Mouse (Mus musculus) v-Abl transformed pro-B cells (cell line): Measurements from ENCODE around the gene Tmem19.
"Not testable (repeated sequence)": the region's sequence is repeated elsewhere in the genome, so short reads cannot be mapped to it uniquely, and the experiment has no call there.

Experiments
- in situ Hi-C, 2 experiments: fragments of 400-800 bp; cut with MboI; formaldehyde crosslinking; loops; one replicate each; pipeline ENCODE4 v1.15.1; 2025; ENCODE audit not compliant: unreplicated experiment in 2 of 2

Gene Tmem19

DNA sequence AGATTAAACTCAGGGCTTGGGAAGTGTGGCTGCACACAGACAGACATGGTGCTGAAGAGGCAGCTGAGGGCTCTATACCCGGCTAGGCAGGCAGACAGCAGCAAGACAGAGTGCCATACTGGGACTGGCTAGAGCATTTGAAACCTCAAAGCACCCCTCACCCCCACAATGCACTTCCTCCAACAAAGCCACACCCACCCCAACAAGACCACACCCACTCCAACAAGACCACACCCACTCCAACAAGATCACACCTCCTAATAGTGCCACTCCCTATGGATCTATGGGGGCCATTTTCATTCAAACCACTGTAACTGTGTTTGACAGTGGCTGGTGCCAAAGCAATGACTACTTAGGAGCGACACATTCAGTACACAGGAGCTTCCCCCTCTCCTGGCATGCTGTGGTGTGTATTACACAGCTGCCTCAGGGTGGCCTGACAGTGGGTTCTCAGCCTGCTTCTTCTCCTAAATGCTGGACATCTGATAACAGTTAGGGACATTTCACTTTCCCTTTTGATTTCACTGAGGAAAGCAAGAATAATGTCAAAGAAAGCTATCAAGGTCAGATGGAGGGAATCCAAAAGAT is 11.4 kb downstream of the Tmem19 start:
- in situ Hi-C loops = no loop called here

GRCm38 (mm10) chr10:115349509-115349908 is 12.8 kb downstream of the Tmem19 start:
- in situ Hi-C loops = loop anchor here (25.0 kb wide), 2 partner anchors 838 to 963 kb away; no protein-coding TSS in a partner anchor

GRCm38 (mm10) chr10:115349029-115349428 is 13.3 kb downstream of the Tmem19 start:
- in situ Hi-C loops = loop anchor here (25.0 kb wide), 2 partner anchors 838 to 963 kb away; no protein-coding TSS in a partner anchor

GRCm38 (mm10) chr10:115348131-115348530 is 14.2 kb downstream of the Tmem19 start:
- in situ Hi-C loops = loop anchor here (25.0 kb wide), 2 partner anchors 839 to 964 kb away; no protein-coding TSS in a partner anchor

- in situ Hi-C loops = loop anchor here (25.0 kb wide), 2 partner anchors 841 to 966 kb away; no protein-coding TSS in a partner anchor
These were observed 15.9 kb downstream of the Tmem19 start for GRCm38 (mm10) chr10:115346444-115346843.

DNA sequence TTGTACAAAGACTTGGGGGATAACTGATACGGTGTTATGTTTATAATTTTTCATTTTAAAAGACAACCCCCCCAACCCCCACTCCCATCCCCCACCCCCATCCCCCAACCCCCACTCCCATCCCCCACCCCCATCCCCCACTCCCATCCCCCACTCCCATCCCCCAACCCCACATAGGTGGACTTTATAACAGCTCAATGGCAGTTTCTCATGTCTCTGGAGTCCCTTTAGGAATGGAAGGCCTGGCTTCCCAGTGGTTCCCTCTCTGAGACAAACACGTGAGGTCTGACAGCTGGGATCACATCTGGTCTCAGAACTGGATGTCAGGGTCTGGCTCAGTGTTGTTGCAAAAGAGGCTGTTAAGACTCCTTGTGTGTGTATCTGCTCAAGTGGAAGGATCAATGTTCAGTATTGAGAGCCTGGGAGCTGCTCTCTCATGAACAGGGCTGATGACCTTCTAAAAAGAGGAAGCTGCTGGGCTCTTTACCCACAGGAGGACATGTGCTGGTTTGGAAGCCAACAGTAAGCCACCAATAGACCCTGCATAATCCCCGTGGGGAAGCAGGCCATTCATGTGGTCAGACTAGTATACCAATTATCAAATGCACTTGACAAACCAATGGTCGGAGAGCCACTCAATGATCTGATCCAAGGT is 19.4 kb downstream of the Tmem19 start:
- in situ Hi-C loops = loop anchor here (25.0 kb wide), 2 partner anchors 844 to 969 kb away; no protein-coding TSS in a partner anchor

- in situ Hi-C loops = loop anchor here (25.0 kb wide), 2 partner anchors 847 to 972 kb away; no protein-coding TSS in a partner anchor
These were observed 22.4 kb downstream of the Tmem19 start for GRCm38 (mm10) chr10:115339820-115340328.

DNA sequence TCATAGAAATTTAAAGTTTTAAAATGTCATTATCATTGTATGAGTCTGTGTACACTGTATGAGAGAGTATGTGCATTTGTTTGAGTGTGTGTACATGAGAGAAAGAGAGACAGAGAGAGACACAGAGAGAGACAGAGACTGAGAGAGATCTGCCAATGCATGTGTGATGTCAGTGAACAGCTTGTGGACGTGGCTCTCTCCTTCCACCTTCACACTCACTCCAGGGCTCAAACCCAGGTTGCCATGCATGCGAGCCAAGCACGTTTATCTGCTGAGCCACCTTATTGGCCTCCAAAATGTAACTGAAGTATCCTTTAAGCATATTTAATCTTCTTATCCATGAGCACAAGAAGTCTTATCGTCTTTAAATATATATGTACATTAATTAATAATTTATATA is 25.4 kb downstream of the Tmem19 start:
- in situ Hi-C loops = loop anchor here (25.0 kb wide), 2 partner anchors 850 to 975 kb away; no protein-coding TSS in a partner anchor

DNA sequence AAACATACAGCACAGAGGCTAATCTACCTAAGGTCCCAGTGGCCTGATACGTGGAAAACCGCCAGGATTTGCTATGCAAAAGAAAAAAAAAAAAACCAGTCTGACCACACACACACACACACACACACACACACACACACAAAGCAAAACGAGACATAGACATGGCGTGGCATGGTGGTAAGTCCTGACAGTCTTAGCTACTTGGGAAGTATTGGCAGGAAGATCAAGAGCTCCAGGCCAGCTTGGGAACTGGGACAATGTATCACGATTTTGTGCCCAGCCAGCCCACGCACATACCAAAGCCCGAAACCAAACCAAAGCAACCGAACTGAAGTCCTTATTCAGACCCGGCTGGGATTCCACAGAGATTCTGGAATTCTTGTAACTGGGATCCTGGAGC is 28.8 kb downstream of the Tmem19 start:
- in situ Hi-C loops = loop anchor here (25.0 kb wide), 2 partner anchors 854 to 979 kb away; no protein-coding TSS in a partner anchor

- in situ Hi-C loops = loop anchor here (25.0 kb wide), 2 partner anchors 854 to 979 kb away; no protein-coding TSS in a partner anchor
These were observed 29.3 kb downstream of the Tmem19 start for GRCm38 (mm10) chr10:115332997-115333396.

GRCm38 (mm10) chr10:115332420-115332952 is 29.8 kb downstream of the Tmem19 start:
- in situ Hi-C loops = loop anchor here (25.0 kb wide), 2 partner anchors 855 to 980 kb away; no protein-coding TSS in a partner anchor

DNA sequence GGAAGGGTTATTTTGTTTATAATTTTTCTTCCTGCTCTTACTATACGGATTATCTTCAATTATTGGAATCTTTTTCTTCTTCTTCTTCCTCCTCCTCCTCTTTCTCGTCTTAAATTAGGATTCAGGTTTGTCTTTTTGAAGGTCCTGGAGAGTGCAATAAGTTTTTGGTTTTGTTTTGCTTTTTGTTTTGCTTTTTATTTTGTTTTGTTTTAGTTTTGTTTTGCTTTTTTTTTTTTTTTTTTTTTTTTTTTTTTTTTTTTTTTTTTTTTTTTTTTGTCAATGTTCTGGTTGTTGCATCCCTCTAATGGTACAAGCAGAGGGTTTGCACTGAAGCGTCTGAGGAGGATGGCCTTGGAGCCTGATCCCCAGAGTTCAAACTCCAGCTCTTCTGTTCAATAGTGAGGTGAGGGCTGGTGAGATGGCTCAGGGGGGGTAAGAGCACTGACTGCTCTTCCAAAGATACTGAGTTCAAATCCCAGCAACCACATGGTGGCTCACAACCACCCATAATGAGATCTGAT is 33.2 kb downstream of the Tmem19 start:
- in situ Hi-C loops = loop anchor here (5.0 to 25.0 kb wide), 4 partner anchors 76 to 983 kb away; no protein-coding TSS in a partner anchor

- in situ Hi-C loops = loop anchor here (5.0 to 25.0 kb wide), 4 partner anchors 76 to 984 kb away; no protein-coding TSS in a partner anchor
These were observed 33.8 kb downstream of the Tmem19 start for GRCm38 (mm10) chr10:115328514-115328913.

- in situ Hi-C loops = loop anchor here (5.0 to 10.0 kb wide), 3 partner anchors 82 to 874 kb away; no protein-coding TSS in a partner anchor
These were observed 39.0 kb downstream of the Tmem19 start for GRCm38 (mm10) chr10:115323295-115323694.

- in situ Hi-C loops = loop anchor here (5.0 to 10.0 kb wide), 3 partner anchors 83 to 876 kb away; no protein-coding TSS in a partner anchor
These were observed 40.8 kb downstream of the Tmem19 start for GRCm38 (mm10) chr10:115321317-115322035.

DNA sequence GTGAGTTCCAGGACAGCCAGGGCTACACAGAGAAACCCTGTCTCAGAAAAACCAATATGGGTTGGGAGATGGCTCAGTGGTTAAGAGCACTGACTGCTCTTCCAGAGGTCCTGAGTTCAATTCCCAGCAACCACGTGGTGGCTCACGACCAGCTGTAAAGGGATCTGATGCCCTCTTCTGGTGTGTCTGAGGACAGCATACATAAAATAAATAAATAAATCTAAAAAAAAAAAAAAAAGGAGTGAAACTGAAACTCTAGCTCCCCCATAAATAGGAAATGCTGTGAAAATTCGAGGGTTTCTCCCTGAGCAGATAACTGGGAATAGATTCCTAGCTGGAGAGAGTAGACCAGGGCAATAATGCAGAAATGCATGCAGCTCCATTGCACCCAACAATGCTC is 43.9 kb downstream of the Tmem19 start:
- in situ Hi-C loops = not testable (repeated sequence)

DNA sequence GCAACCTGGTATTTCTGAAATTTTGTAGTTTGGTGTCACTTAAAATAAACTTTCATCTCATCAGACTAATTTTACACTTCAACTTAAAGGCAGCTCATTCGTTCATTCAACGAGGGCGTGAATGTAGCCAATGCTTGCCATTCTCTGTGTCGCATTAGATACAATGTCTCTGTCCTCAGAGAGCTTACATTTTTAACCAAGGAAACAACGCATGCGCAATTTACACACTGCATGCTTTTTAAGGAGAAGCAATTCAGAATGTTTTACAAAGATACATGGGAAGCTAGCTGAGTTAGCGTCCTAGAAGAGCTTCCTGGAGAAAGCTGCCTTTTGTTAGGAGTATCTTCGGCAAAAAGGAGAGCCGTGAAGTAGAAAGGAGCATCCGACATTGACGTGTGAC is 46.0 kb downstream of the Tmem19 start:
- in situ Hi-C loops = no loop called here

- in situ Hi-C loops = no loop called here
These were observed 46.7 kb downstream of the Tmem19 start, which contains the start of gene Rab21 for GRCm38 (mm10) chr10:115315473-115316171. TSS of gene Rab21 (minus strand) at chr10:115315594.
